Mouse (Mus musculus) forebrain, embryonic 14.5 days (tissue): ENCODE measurements around the gene Syt14. TPM values are rescaled to one million over a fixed set of nuclear protein-coding genes. Genes with fewer than 3 reads are reported as not detected.

ENCODE experiments used
- ATAC-seq: fragments of 200-750 bp; cut with Nextera tagmentation; 2 replicates; pipeline ENCODE4 v1.8.0; 2017; ENCODE audit warnings: mild to moderate bottlenecking, moderate library complexity
- DNase-seq: peaks from one replicate; pipeline ENCODE4 v3.0.0-alpha.2; 2015; ENCODE audit warnings: low spot score
- H3K27ac ChIP-seq: fragments of 300-500 bp; sonication (generic); 2 replicates; pipeline ENCODE4 v1.5.1; 2014; ENCODE audit warnings: low read depth, mild to moderate bottlenecking, control low read depth, low read length, moderate library complexity
- H3K27me3 ChIP-seq: fragments of 300-500 bp; sonication (generic); replicated peaks from 2 replicates; pipeline ENCODE4 v1.6.1; 2014; ENCODE audit warnings: low read length, control low read depth, mixed read lengths; ENCODE audit not compliant: control insufficient read depth, insufficient read depth
- H3K36me3 ChIP-seq: fragments of 300-500 bp; sonication (generic); 2 replicates; pipeline ENCODE4 v1.6.1; 2014; ENCODE audit warnings: low read length, control low read depth; ENCODE audit not compliant: control insufficient read depth, insufficient read depth
- H3K4me1 ChIP-seq: fragments of 300-500 bp; sonication (generic); 2 replicates; pipeline ENCODE4 v1.6.1; 2014; ENCODE audit warnings: antibody characterized with exemption, low read length, control low read depth; ENCODE audit not compliant: control insufficient read depth, insufficient read depth
- H3K4me2 ChIP-seq: fragments of 300-500 bp; sonication (generic); 2 replicates; pipeline ENCODE4 v1.6.1; 2014; ENCODE audit warnings: mild to moderate bottlenecking, control low read depth, low read length
- H3K4me3 ChIP-seq: fragments of 300-500 bp; sonication (generic); 2 replicates; pipeline ENCODE4 v1.5.1; 2014; ENCODE audit warnings: low read depth, low read length, control low read depth
- H3K9ac ChIP-seq: fragments of 300-500 bp; sonication (generic); 2 replicates; pipeline ENCODE4 v1.6.1; 2014; ENCODE audit warnings: mild to moderate bottlenecking, low read length, control low read depth, moderate library complexity
- H3K9me3 ChIP-seq: fragments of 300-500 bp; sonication (generic); replicated peaks from 2 replicates; pipeline ENCODE4 v1.6.1; 2016; ENCODE audit warnings: low read length, control low read depth, mixed read lengths; ENCODE audit not compliant: control insufficient read depth
- WGBS: fragments of 180-500 bp; shearing (Covaris S2); extraction: QIAGEN DNeasy Blood & Tissue Kit; methylation state at CpG from one replicate; pipeline ENCODE4 v1.1.7; 2014; 5-methylcytosine and 5-hydroxymethylcytosine counted together
- polyA plus RNA-seq: library from polyadenylated mRNA; unstranded; fragments of >200 nt; fragmentation: Nextera tagmentation; extraction: Ambion mirVana; gene quantifications from 2 replicates; pipeline ENCODE4 v1.2.1, GENCODE M21; 2014

The Syt14 gene
- polyA plus RNA-seq, 1 experiment from 2014 or later = 6.9 TPM

DNA sequence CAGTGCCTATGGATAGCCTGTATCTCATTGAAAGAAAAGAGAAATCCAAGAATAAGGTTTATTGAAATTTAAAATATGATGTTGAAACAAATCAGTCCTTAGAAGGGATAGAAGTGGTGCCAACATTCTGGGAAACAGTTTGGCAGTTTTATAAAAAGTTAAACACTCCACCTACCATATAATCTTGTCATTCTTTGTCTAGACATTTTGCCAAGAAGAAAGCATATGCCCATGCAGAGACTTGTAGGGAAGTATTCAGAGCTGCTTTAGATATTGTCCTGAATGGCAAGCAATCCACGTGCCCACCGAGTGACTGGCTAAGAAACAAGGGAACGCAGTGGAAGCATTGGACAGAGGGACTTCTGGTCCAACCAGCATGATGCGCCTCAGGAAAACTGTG lies 12.0 kb upstream of the Syt14 start:
- WGBS = 85% methylated on average over 4 of the region's 4 CpGs
- no peaks in the 10 kb centered on the region for H3K9me3 ChIP-seq
- no peak overlapping the region for H3K4me2 ChIP-seq
- no peak overlapping the region for H3K4me3 ChIP-seq
- no peak for ATAC-seq
- H3K27me3 ChIP-seq = no peaks in the 10 kb centered on the region
- H3K9ac ChIP-seq = no peak overlapping the region
- no peaks in the 10 kb centered on the region for H3K36me3 ChIP-seq
- H3K4me1 ChIP-seq = no peaks in the 10 kb centered on the region
- DNase-seq = no peak
- H3K27ac ChIP-seq = no peak overlapping the region

DNA sequence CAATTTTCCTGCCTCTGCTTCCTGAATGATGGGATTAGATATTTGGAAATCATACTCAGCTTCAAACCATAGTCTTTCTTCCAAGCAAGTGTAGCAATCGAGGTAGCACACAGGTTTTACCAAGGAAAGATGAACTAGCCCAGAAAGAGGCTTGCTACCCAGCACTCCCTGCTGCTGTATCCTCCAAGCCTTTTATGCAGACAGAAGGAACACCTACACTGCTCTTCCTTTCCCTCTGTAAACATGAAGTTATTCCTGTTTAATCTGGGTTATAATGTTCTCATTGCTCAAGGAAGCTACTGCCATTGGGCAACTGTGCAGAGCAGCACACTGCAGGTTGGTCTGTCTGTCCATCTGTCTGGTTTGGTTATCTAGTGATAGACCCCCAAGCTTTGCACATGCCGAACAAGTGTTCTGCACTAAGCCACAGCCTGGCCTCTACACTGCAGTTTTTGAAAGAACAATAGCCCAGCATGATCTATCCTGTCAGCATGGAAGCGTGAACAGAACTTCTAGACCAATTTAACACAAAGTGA lies 7.3 kb upstream of the Syt14 start:
- H3K4me3 ChIP-seq = no peak overlapping the region
- DNase-seq (no peak), ATAC-seq (no peak)
- H3K27me3 ChIP-seq = no peaks in the 10 kb centered on the region
- no peaks in the 10 kb centered on the region for H3K9me3 ChIP-seq
- no peaks in the 10 kb centered on the region for H3K36me3 ChIP-seq
- no peak overlapping the region for H3K27ac ChIP-seq
- 51% methylated on average over 3 of the region's 3 CpGs for WGBS
- no peak overlapping the region for H3K4me2 ChIP-seq
- H3K4me1 ChIP-seq = no peaks in the 10 kb centered on the region
- no peak overlapping the region for H3K9ac ChIP-seq

DNA sequence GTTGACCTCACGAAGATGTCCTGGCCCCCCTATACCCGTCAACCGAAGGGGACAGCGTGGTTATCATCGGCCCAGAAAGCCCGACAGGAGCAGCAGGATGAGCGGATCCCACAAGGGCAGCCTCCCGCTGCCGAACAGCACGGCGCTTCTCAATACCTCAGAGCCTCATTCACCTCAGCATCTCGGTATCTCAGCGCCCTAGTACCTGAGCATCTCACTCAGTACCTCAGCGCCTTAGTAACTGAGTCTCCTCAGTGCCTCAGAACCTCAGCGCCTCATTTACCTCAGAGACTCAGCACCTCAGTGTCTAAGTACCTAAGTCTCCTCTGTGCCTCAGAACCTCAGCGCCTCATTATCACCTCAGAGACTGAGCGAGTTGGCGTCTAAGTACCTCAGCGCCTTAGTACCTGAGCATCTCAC lies 614 bp downstream of the Syt14 start:
- no peaks in the 10 kb centered on the region for H3K9me3 ChIP-seq
- peak overlapping the region; percentile 77 for H3K4me3 ChIP-seq
- H3K27ac ChIP-seq = 0 out of 2 replicates have a peak overlapping the region, but pooled peaks have one; percentile 44
- H3K36me3 ChIP-seq = no peaks in the 10 kb centered on the region
- WGBS = under 1% methylated on average over 19 of the region's 19 CpGs
- H3K4me2 ChIP-seq = peak overlapping the region; percentile 88
- peaks cover 9% of the 10 kb centered on the region; the same call in 1 of the 2 replicates for H3K4me1 ChIP-seq
- DNase-seq (peak; percentile 53), ATAC-seq (no peak)
- H3K9ac ChIP-seq = peak overlapping the region; percentile 81
- H3K27me3 ChIP-seq = no peaks in the 10 kb centered on the region

DNA sequence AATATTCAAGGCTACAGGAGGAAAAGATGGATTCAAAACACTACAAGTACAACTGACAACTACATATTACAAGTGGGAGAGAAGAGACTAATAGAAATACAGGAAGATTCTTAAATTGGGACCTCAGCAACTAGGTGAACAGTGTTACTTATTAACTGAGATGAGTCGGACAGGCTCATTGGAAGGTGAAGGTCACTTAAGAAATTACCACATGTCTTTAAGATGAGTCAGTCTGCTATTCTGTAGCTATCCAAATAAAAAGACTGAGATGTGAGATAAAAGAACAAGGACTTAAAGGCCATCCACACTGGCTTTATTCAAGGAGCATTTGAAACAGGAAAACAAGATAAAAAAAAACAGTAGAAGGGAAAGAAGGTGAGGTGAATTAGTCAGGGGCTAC lies 11.3 kb downstream of the Syt14 start:
- Histone ChIP-seq H3K9ac (no peak overlapping the region), H3K4me1 (no peaks in the 10 kb centered on the region), H3K9me3 (no peaks in the 10 kb centered on the region), H3K36me3 (no peaks in the 10 kb centered on the region), H3K27ac (no peak overlapping the region), H3K4me2 (no peak overlapping the region), H3K27me3 (no peaks in the 10 kb centered on the region), H3K4me3 (no peak overlapping the region)
- ATAC-seq = no peak
- no peak for DNase-seq
- 88% methylated on average over 1 of the region's 1 CpGs for WGBS

DNA sequence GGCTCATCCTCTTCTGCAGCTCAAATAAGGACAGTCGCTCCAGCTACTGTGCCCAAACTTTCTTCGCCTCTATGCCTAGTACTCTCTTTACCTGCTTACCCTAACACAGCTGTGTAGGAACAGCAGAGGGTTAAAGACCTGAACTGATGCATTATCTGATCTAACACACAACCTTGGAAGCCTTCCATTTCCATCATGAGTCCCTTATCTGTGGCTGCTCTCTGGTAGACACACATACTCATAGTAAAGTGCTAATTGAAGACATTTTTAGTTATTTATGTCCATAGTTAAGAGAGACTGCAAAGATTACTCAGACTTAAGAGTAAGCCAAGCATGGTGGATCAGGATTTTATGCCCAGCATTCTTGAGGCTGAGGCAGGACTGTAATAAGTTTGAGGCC lies 23.2 kb downstream of the Syt14 start:
- no peak overlapping the region for H3K9ac ChIP-seq
- H3K27ac ChIP-seq = no peak overlapping the region
- H3K27me3 ChIP-seq = no peaks in the 10 kb centered on the region
- H3K4me2 ChIP-seq = no peak overlapping the region
- H3K9me3 ChIP-seq = no peaks in the 10 kb centered on the region
- DNase-seq (no peak), ATAC-seq (no peak)
- no peak overlapping the region for H3K4me3 ChIP-seq
- WGBS = 95% methylated on average over 2 of the region's 2 CpGs
- no peaks in the 10 kb centered on the region for H3K4me1 ChIP-seq
- H3K36me3 ChIP-seq = no peaks in the 10 kb centered on the region

DNA sequence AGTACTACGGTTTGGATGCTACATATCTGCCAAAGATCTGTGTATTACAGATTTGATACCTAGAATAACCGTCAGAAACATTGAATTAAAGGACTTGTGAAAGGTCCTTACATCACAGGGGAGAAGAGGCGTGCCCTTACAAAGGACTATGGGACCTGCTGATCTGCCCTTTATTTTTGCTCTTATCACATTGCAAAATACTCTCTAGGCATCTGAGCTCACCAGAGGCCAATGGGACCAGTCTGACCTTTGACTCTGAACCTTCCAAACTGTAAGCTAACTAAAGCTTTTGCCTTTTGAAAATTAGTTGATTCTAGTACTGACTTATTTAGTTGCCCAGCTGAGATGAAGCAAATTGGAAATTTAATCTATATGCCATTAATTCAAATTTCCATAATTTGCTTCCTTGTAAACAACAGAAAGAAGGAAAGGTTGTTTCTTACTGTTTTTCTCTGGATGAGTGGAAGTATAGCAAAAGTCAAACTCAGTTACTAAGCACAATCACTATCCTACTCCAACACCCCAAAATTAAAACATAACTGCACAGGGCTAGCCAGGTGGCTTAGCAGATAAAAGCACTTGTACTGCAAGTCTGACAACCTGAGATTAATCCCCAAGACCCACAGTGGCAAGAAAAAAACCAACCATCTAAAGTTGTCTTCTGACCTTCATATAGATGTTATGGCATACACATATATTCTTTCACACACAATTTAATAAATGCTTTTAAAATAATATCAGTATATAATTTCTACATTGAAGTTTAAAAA lies 24.4 kb downstream of the Syt14 start:
- 90% methylated on average over 3 of the region's 3 CpGs for WGBS
- ATAC-seq = no peak
- H3K9ac ChIP-seq = no peak overlapping the region

DNA sequence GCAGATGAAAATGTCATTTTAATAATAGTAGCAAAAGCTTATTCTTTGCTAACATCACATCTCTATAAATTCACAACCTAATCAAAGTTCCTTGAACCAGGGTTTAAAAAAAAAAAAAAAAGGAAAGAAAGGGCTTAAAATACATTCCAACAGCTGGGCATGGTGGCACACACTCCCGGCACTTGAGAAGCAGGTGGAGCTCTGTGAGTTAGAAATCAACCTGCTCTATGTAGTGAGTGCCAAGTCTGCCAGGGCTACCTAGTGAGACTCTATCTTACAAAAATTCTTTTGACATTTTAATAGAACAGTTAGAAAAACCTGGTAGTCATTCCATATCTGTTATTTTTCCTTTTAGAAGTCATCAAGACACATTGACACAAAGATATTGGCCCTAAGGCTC lies 31.0 kb downstream of the Syt14 start:
- Histone ChIP-seq H3K36me3 (no peaks in the 10 kb centered on the region), H3K9ac (no peak overlapping the region), H3K27me3 (no peaks in the 10 kb centered on the region), H3K4me3 (no peak overlapping the region), H3K4me1 (no peaks in the 10 kb centered on the region), H3K4me2 (no peak overlapping the region), H3K9me3 (no peaks in the 10 kb centered on the region), H3K27ac (no peak overlapping the region)
- DNase-seq (no peak), ATAC-seq (no peak)
- WGBS = 87% methylated on average over 1 of the region's 1 CpGs

More for the DNA sequence above, 24.4 kb downstream of the Syt14 start:
- Histone ChIP-seq H3K27me3 (no peaks in the 10 kb centered on the region), H3K4me1 (no peaks in the 10 kb centered on the region), H3K9me3 (no peaks in the 10 kb centered on the region), H3K4me3 (no peak overlapping the region), H3K4me2 (no peak overlapping the region), H3K36me3 (no peaks in the 10 kb centered on the region), H3K27ac (no peak overlapping the region)
- DNase-seq = no peak

DNA sequence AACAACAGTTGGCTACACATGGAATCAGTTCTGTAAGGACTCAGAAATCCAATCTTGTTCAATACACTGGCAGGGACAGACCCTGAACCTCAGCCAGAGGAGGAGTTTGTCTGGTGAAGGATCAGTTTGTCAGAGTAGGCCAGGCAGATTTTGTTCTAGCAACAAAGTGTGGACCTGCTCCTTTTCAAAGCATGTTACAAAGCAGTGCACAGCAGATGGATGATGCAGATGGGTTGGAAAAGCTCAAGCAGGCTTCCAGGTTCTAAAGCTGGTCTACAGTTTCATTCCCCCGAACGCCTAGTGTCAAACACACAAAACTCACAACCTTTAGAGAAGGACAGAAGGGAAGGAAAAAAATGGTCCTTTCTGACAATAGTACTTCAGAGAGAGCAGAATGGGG lies 31.6 kb downstream of the Syt14 start:
- ATAC-seq = no peak
- Histone ChIP-seq H3K9me3 (no peaks in the 10 kb centered on the region), H3K4me1 (no peaks in the 10 kb centered on the region), H3K27ac (no peak overlapping the region), H3K27me3 (no peaks in the 10 kb centered on the region), H3K9ac (no peak overlapping the region), H3K4me2 (no peak overlapping the region), H3K4me3 (no peak overlapping the region), H3K36me3 (no peaks in the 10 kb centered on the region)
- DNase-seq = no peak
- 91% methylated on average over 2 of the region's 2 CpGs for WGBS

DNA sequence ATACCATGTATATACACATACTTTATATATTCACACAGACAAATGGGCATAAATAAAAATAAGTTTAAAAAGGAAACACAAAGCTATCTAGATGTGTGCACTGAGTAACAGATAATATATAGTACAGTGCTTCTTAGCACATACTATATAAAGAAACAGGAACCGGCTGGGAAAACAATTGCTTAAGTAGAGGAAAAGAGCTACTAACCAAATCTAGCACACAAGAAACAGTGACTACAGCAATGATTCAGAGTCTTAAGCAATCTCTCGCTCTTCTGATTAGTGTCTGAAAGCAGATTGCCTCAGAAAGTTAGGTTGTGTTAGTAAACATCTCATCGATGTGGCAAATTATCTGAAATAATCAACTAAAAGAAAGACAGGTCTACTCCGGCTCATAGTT lies 33.3 kb downstream of the Syt14 start:
- Histone ChIP-seq H3K36me3 (no peaks in the 10 kb centered on the region), H3K27ac (no peak overlapping the region), H3K27me3 (no peaks in the 10 kb centered on the region), H3K4me2 (no peak overlapping the region), H3K9me3 (no peaks in the 10 kb centered on the region), H3K4me3 (no peak overlapping the region), H3K9ac (no peak overlapping the region), H3K4me1 (no peaks in the 10 kb centered on the region)
- ATAC-seq (no peak), DNase-seq (no peak)
- 88% methylated on average over 4 of the region's 4 CpGs for whole genome bisulfite sequencing
